Mouse (Mus musculus): ENCODE results near the gene Lcp2. TPM values are rescaled to one million over a fixed set of nuclear protein-coding genes. Genes with fewer than 3 reads are reported as not detected.

The Lcp2 gene
- polyA plus RNA-seq, 1 experiment from 2014 or later, result 2.4 TPM

DNA sequence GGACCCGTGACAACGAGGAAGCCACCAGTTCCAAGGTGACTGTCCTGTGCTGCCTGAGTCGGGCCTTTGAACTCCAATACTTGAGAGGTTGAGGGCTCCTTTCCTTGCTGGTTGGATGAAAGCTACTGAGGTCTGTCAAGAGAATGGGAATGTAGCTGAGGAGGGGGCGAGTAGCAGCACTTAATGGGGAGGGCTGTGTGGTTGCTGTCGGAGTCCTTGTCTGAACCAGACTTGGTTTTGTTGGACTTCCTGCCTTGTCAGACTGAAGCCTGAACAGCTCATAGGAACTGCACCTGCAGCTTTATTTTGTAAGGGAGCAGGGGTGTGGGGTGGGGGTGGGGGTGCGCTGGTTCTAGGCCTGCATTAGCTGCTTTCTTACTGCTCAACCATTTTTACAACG lies 31.9 kb downstream of the Lcp2 start:
- DNase-seq (ENCODE audit: low spot score), result no peak
- peaks cover 7% of the 10 kb centered on the region; the same call in 1 of the 2 replicates for H3K27me3 ChIP-seq (ENCODE audit: insufficient read depth, poor library complexity, severe bottlenecking)
- H3K36me3 ChIP-seq, result no peaks in the 10 kb centered on the region
- no peak overlapping the region for H3K27ac ChIP-seq
- no peaks in the 10 kb centered on the region for H3K4me1 ChIP-seq
- no peaks in the 10 kb centered on the region for H3K9me3 ChIP-seq
- no peak overlapping the region for H3K4me3 ChIP-seq
- WGBS, result 82% methylated on average over 7 of the region's 7 CpGs

GRCm38 (mm10) chr11:34079542-34080464 lies 33.1 kb downstream of the Lcp2 start:
- Histone ChIP-seq H3K9me3 (no peaks in the 10 kb centered on the region), H3K27ac (no peak overlapping the region), H3K27me3 (ENCODE audit: insufficient read depth, poor library complexity, severe bottlenecking) (no peaks in the 10 kb centered on the region; the same call in 1 of the 2 replicates), H3K4me1 (no peaks in the 10 kb centered on the region), H3K4me3 (no peak overlapping the region), H3K36me3 (no peaks in the 10 kb centered on the region)
- DNase-seq (ENCODE audit: low spot score), result no peak
- 69% methylated on average over 6 of the region's 6 CpGs for WGBS

GRCm38 (mm10) chr11:34083795-34084194 lies 37.1 kb downstream of the Lcp2 start:
- H3K27ac ChIP-seq, result no peak overlapping the region
- no peaks in the 10 kb centered on the region for H3K27me3 ChIP-seq (ENCODE audit: insufficient read depth, poor library complexity, severe bottlenecking)
- no peak for DNase-seq (ENCODE audit: low spot score)
- H3K36me3 ChIP-seq, result no peaks in the 10 kb centered on the region
- no peak overlapping the region for H3K4me3 ChIP-seq
- no peaks in the 10 kb centered on the region for H3K4me1 ChIP-seq
- no peaks in the 10 kb centered on the region for H3K9me3 ChIP-seq
- WGBS, result 49% methylated on average over 7 of the region's 7 CpGs

DNA sequence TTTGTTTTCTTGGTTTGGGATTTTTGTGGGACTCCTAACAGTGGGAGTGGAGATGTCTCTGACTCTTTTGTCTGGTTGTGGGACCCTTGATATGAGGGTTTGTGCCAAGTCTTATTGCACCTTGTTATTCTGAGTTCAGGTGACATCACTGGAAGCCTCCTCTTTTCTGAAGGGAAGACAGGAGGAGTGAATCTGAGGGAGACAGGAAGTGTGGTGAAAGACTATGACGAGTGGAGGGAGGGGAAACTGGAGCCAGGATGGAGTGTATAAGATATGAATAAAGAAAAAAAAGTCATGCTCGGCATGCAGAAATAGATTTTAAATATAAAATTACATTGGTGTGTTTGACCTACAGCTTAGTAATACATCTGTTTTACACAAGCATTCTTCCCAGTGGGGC lies 37.9 kb downstream of the Lcp2 start:
- no peaks in the 10 kb centered on the region for H3K27me3 ChIP-seq (ENCODE audit: insufficient read depth, poor library complexity, severe bottlenecking)
- H3K36me3 ChIP-seq, result no peaks in the 10 kb centered on the region
- no peaks in the 10 kb centered on the region for H3K9me3 ChIP-seq
- DNase-seq (ENCODE audit: low spot score), result no peak
- no peaks in the 10 kb centered on the region for H3K4me1 ChIP-seq
- no peak overlapping the region for H3K4me3 ChIP-seq
- H3K27ac ChIP-seq, result no peak overlapping the region
- WGBS, result 39% methylated on average over 2 of the region's 2 CpGs

DNA sequence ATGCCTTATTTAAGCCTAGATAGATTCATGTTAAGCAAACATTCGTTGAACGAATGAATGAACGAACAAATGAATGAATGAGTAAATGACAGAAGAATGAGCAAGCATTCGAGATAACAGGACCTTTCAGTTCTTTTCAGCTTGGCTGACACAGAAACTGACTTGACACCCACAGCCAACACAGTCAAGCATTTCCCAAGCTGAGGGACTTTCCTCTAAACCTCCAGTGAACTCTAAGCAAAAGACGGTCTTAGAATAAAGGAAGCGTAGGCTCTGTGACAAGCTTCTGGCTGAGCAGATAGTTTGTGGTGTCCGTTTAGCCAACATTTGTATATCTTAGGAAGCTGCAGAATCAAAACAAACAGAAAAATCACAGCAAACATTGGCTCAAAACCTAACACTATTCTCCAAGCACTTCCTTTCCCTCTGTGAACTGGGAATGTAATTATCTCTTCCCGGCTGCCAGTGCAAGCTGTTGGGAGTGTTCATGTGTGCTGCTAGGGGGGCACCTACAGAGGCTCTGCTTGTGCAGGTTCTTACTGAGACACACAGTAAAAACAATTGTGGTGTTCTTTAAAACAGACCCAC lies 39.5 kb downstream of the Lcp2 start:
- DNase-seq (ENCODE audit: low spot score), result no peak
- WGBS, result 67% methylated on average over 8 of the region's 8 CpGs

GRCm38 (mm10) chr11:34087064-34087463 lies 40.3 kb downstream of the Lcp2 start:
- H3K36me3 ChIP-seq, result no peaks in the 10 kb centered on the region
- no peaks in the 10 kb centered on the region for H3K27me3 ChIP-seq (ENCODE audit: insufficient read depth, poor library complexity, severe bottlenecking)
- DNase-seq (ENCODE audit: low spot score), result no peak
- H3K4me3 ChIP-seq, result no peak overlapping the region
- H3K9me3 ChIP-seq, result no peaks in the 10 kb centered on the region
- no peak overlapping the region for H3K27ac ChIP-seq
- no peaks in the 10 kb centered on the region for H3K4me1 ChIP-seq
- WGBS, result 65% methylated on average over 3 of the region's 3 CpGs

More for the DNA sequence above, 39.5 kb downstream of the Lcp2 start:
- no peaks in the 10 kb centered on the region for H3K4me1 ChIP-seq
- H3K4me3 ChIP-seq, result no peak overlapping the region
- no peak overlapping the region for H3K27ac ChIP-seq
- no peaks in the 10 kb centered on the region for H3K9me3 ChIP-seq
- no peaks in the 10 kb centered on the region for H3K36me3 ChIP-seq
- H3K27me3 ChIP-seq (ENCODE audit: insufficient read depth, poor library complexity, severe bottlenecking), result no peaks in the 10 kb centered on the region

- no peak for DNase-seq (ENCODE audit: low spot score)
Observed at GRCm38 (mm10) chr11:34098422-34098821, 51.7 kb downstream of the Lcp2 start, which contains the start of gene 4930469K13Rik. Gene 4930469K13Rik (minus strand): TSS chr11:34098554.

GRCm38 (mm10) chr11:34101827-34102226 lies 55.1 kb downstream of the Lcp2 start:
- H3K27me3 ChIP-seq (ENCODE audit: insufficient read depth, poor library complexity, severe bottlenecking), result no peaks in the 10 kb centered on the region
- no peak overlapping the region for H3K27ac ChIP-seq
- H3K9me3 ChIP-seq, result no peaks in the 10 kb centered on the region
- H3K4me3 ChIP-seq, result no peak overlapping the region
- 71% methylated on average over 4 of the region's 4 CpGs for WGBS
- no peaks in the 10 kb centered on the region for H3K36me3 ChIP-seq
- no peaks in the 10 kb centered on the region for H3K4me1 ChIP-seq
- DNase-seq (ENCODE audit: low spot score), result no peak

More at GRCm38 (mm10) chr11:34098422-34098821, 51.7 kb downstream of the Lcp2 start, which contains the start of gene 4930469K13Rik:
- H3K9me3 ChIP-seq, result no peaks in the 10 kb centered on the region
- H3K27me3 ChIP-seq (ENCODE audit: insufficient read depth, poor library complexity, severe bottlenecking), result no peaks in the 10 kb centered on the region
- H3K4me1 ChIP-seq, result no peaks in the 10 kb centered on the region
- H3K4me3 ChIP-seq, result no peak within 1 kb of the TSS
- no peaks in the 10 kb centered on the region for H3K36me3 ChIP-seq
- no peak within 1 kb of the TSS for H3K27ac ChIP-seq
- 85% methylated on average over 10 of the region's 10 CpGs for WGBS

- H3K4me3 ChIP-seq, result no peak overlapping the region
- DNase-seq (ENCODE audit: low spot score), result no peak
- WGBS, result 36% methylated on average over 1 of the region's 1 CpGs
- no peaks in the 10 kb centered on the region for H3K27me3 ChIP-seq (ENCODE audit: insufficient read depth, poor library complexity, severe bottlenecking)
- no peaks in the 10 kb centered on the region for H3K4me1 ChIP-seq
- no peaks in the 10 kb centered on the region for H3K9me3 ChIP-seq
- H3K27ac ChIP-seq, result no peak overlapping the region
- H3K36me3 ChIP-seq, result no peaks in the 10 kb centered on the region
Observed at GRCm38 (mm10) chr11:34104919-34105318, 58.2 kb downstream of the Lcp2 start.

DNA sequence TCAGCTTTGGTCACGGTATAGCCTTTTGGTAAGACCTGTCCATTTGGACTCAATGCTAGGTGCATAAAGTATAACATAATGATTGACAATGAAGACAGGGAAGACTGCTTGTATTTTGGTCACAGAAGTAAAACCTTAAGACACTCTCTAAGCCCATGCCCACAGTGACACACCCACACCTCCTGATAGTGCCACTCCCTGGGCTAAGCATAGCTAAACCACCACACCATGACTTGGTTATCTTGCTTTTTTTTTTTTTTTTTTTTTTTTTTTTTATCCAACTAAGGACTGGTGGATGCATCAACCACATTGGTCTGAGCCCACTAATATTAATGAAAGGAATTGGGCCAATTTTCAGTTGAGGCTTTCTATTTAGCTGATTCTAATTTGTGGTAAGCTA lies 62.5 kb downstream of the Lcp2 start:
- Histone ChIP-seq H3K9me3 (no peaks in the 10 kb centered on the region), H3K36me3 (no peaks in the 10 kb centered on the region), H3K4me1 (no peaks in the 10 kb centered on the region), H3K4me3 (no peak overlapping the region), H3K27me3 (ENCODE audit: insufficient read depth, poor library complexity, severe bottlenecking) (no peaks in the 10 kb centered on the region), H3K27ac (no peak overlapping the region)
- WGBS, result 95% methylated on average over 1 of the region's 1 CpGs
- no peak for DNase-seq (ENCODE audit: low spot score)

- no peak for DNase-seq (ENCODE audit: low spot score)
- Histone ChIP-seq H3K9me3 (no peaks in the 10 kb centered on the region), H3K4me3 (no peak overlapping the region), H3K27ac (no peak overlapping the region), H3K36me3 (no peaks in the 10 kb centered on the region), H3K4me1 (no peaks in the 10 kb centered on the region), H3K27me3 (ENCODE audit: insufficient read depth, poor library complexity, severe bottlenecking) (no peaks in the 10 kb centered on the region)
- 71% methylated on average over 7 of the region's 7 CpGs for WGBS
Observed at GRCm38 (mm10) chr11:34111940-34112339, 65.2 kb downstream of the Lcp2 start.

GRCm38 (mm10) chr11:34112781-34113380 lies 66.2 kb downstream of the Lcp2 start:
- DNase-seq (ENCODE audit: low spot score), result no peak
- Histone ChIP-seq H3K9me3 (no peaks in the 10 kb centered on the region), H3K4me3 (no peak overlapping the region), H3K4me1 (no peaks in the 10 kb centered on the region), H3K27me3 (ENCODE audit: insufficient read depth, poor library complexity, severe bottlenecking) (no peaks in the 10 kb centered on the region), H3K36me3 (no peaks in the 10 kb centered on the region), H3K27ac (no peak overlapping the region)
- WGBS, result 48% methylated on average over 4 of the region's 4 CpGs

DNA sequence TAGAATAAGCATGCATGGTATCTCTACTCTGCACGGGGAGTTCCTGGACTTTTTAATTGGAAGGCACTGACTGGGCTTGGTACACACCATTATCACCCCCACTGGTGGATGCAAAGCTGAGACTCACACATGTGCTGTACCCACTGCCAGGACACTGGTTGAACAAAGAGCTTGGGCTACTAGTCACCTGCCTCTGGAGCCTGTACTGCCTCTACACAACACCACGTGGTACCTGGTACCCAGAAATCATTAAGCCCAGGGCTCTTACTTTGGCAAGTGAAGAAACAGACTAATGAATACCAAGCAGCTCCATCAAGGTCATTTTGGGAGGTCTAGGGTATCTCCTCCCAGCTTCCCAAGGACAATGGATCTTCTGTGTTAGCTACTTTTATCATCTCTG lies 67.0 kb downstream of the Lcp2 start:
- Histone ChIP-seq H3K9me3 (no peaks in the 10 kb centered on the region), H3K27ac (no peak overlapping the region), H3K36me3 (no peaks in the 10 kb centered on the region), H3K4me3 (no peak overlapping the region), H3K27me3 (ENCODE audit: insufficient read depth, poor library complexity, severe bottlenecking) (no peaks in the 10 kb centered on the region), H3K4me1 (no peaks in the 10 kb centered on the region)
- 54% methylated on average over 2 of the region's 2 CpGs for WGBS
- no peak for DNase-seq (ENCODE audit: low spot score)

All from heart, embryonic 10.5 days (tissue).